Mouse (Mus musculus) ES-E14 (cell line): ENCODE results near the gene Ptcd2.

Experiments used
- CHD2 ChIP-seq: IDR thresholded peaks from 2 replicates; pipeline ENCODE4 v1.6.1; 2014; ENCODE audit warnings: mild to moderate bottlenecking, low read depth, low read length, inconsistent platforms
- HCFC1 ChIP-seq: IDR thresholded peaks from 2 replicates; pipeline ENCODE4 v1.6.1; 2012; ENCODE audit warnings: low read length, inconsistent platforms, borderline replicate concordance; ENCODE audit not compliant: insufficient read depth
- MAFK ChIP-seq: IDR thresholded peaks from 2 replicates; pipeline ENCODE4 v1.6.1; 2014; ENCODE audit warnings: mild to moderate bottlenecking, low read depth, low read length, inconsistent platforms; ENCODE audit not compliant: insufficient read depth
- ZC3H11A ChIP-seq: IDR thresholded peaks from 2 replicates; pipeline ENCODE4 v1.6.1; 2012; ENCODE audit warnings: low read depth, mild to moderate bottlenecking, inconsistent platforms, low read length, borderline replicate concordance
- ZNF384 ChIP-seq: IDR thresholded peaks from 2 replicates; pipeline ENCODE4 v1.6.1; 2012; ENCODE audit warnings: low read depth, low read length, inconsistent platforms

DNA sequence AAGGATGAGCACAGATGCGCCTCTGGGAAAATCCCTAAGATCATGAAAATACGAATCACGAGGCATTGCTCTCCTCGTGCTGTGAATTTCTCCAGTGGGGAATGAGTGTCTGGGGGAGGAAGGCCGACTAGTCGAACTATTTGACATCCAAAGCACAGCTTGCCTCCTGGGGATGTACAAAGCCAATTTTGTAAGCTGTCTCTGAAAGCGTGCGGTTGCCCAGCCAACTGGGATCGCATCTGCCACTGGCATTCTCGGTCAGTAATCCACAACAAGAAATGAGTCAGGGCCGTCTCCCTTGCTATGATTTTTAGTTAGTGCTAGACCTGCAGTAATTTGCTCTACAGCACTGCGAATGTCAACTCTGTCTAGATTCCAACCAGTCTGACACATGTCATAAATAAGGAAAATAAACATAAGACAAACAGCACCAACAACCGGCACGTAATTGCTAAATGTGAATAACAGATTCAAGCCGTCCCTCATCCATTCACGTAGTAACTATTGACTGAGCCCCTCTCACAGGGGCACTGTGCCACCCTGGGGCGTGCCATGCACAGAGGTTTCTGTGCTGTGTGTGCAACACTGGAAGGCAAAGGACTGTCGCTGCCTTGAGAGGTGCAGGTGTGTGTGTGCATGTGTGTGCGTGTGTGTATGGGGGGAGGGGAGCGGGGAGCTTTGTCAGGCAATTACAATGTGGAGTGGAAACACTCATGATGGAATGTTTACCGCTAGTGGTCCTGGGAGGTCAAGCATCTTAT, 59.9 kb downstream of the Ptcd2 start:
- TF ChIP-seq ZC3H11A (no peak), MAFK (no peak), CHD2 (no peak), HCFC1 (no peak), ZNF384 (no peak)
